Comparison of ENCODE assay signal across 9 mouse cellular contexts in genomic region chr16:37790008-37790780, GRCm38 (mm10). TPM values are rescaled to one million over a fixed set of nuclear protein-coding genes. Genes with fewer than 3 reads are reported as not detected.
DNase-seq lines count a peak whose midpoint lies in the region; ATAC-seq and TF ChIP-seq lines count a peak whose summit lies in the region.
"Had no signal": no experiment of that assay in that cellular context is flagged by ENCODE, and none has a peak within 500 bp of the region (broad histone marks: within the 10 kb centered on the region; RNA-seq: fewer than 3 reads in every experiment).

No protein-coding gene starts in this region.

- no peak overlapping the region for H3K9ac ChIP-seq in liver, embryonic 12.5 days
- no peak overlapping the region for H3K9ac ChIP-seq in midbrain, postnatal 0 days (replicated peaks; ENCODE audit: low read length, poor library complexity, severe bottlenecking)

- peak overlapping the region; percentile 33 for H3K4me3 ChIP-seq in megakaryocyte, embryonic 14.5 days (replicated peaks)
- H3K4me3 ChIP-seq in liver, embryonic 12.5 days: no peak overlapping the region
- H3K4me3 ChIP-seq in midbrain, postnatal 0 days (ENCODE audit: low read depth, low read length): no peak overlapping the region

- 39% methylated on average over 12 of the region's 12 CpGs for WGBS in liver, embryonic 12.5 days (ENCODE audit: insufficient replicate concordance)
- WGBS in midbrain, postnatal 0 days: 78% methylated on average over 12 of the region's 12 CpGs

- DNase-seq in heart, adult 18-20 months: peak; percentile 71 to 78
- no peak for DNase-seq in heart, postnatal 4 days
- DNase-seq in fibroblast of lung, adult 2 months (ENCODE audit: low read depth): peak; percentile 91
- no peak for DNase-seq in midbrain, postnatal 0 days (ENCODE audit: low spot score)
- DNase-seq in MN1 (ENCODE audit: low spot score): no peak
- DNase-seq: gastrocnemius, postnatal 14 days had no signal

- H3K4me1 ChIP-seq in megakaryocyte, embryonic 14.5 days: peaks cover 38% of the 10 kb centered on the region
- peaks cover 27% of the 10 kb centered on the region for H3K4me1 ChIP-seq in liver, embryonic 12.5 days
- H3K4me1 ChIP-seq in midbrain, postnatal 0 days (ENCODE audit: insufficient read depth, low read length): peaks cover 11% of the 10 kb centered on the region

- H3K27ac ChIP-seq in liver, embryonic 12.5 days: no peak overlapping the region
- no peak overlapping the region for H3K27ac ChIP-seq in midbrain, postnatal 0 days (ENCODE audit: low read depth, low read length)

- no peaks in the 10 kb centered on the region for H3K36me3 ChIP-seq in megakaryocyte, embryonic 14.5 days (replicated peaks; ENCODE audit: low read length)
- 0 out of 2 replicates have a peak, but pooled peaks cover 5% of the 10 kb centered on the region for H3K36me3 ChIP-seq in liver, embryonic 12.5 days
- no peaks in the 10 kb centered on the region for H3K36me3 ChIP-seq in midbrain, postnatal 0 days (ENCODE audit: insufficient read depth, low read length)

- peak overlapping the region; percentile 22; the same call in 1 of the 2 replicates for H3K4me2 ChIP-seq in liver, embryonic 12.5 days
- H3K4me2 ChIP-seq in midbrain, postnatal 0 days (ENCODE audit: low read depth, low read length, poor library complexity, severe bottlenecking): no peak overlapping the region

- H3K9me3 ChIP-seq in megakaryocyte, embryonic 14.5 days: 0 out of 2 replicates have a peak, but pooled peaks cover 4% of the 10 kb centered on the region
- no peaks in the 10 kb centered on the region for H3K9me3 ChIP-seq in liver, embryonic 12.5 days (replicated peaks)
- H3K9me3 ChIP-seq in midbrain, postnatal 0 days (ENCODE audit: low read length): no peaks in the 10 kb centered on the region

- peaks cover 26% of the 10 kb centered on the region for H3K27me3 ChIP-seq in megakaryocyte, embryonic 14.5 days (replicated peaks)
- H3K27me3 ChIP-seq in liver, embryonic 12.5 days (replicated peaks): no peaks in the 10 kb centered on the region
- no peaks in the 10 kb centered on the region for H3K27me3 ChIP-seq in midbrain, postnatal 0 days (ENCODE audit: insufficient read depth, low read length)

- ATAC-seq in megakaryocyte, adult 5-6 weeks (ENCODE audit: poor library complexity, severe bottlenecking): no peak
- ATAC-seq in liver, embryonic 12.5 days: 0 out of 2 replicates have a peak, but pooled peaks have one; percentile 37
- no peak for ATAC-seq in midbrain, postnatal 0 days (ENCODE audit: low FRiP score)

- TF ChIP-seq CTCF in midbrain, postnatal 0 days (IDR thresholded peaks at IDR 0.05): no peak

RNA-seq across cellular contexts. Expression of gene Fstl1, which starts 13.5 kb away (rescaled TPM):
- total RNA-seq in heart, adult 18-20 months (2021): 10 to 100 TPM; 41.3 to 41.9 TPM
- 100 to 1,000 TPM; 457 to 460 TPM for total RNA-seq in heart, postnatal 4 days (2021)
- not detected in 2 replicates for polyA plus RNA-seq in megakaryocyte, embryonic 14.5 days (2012; ENCODE audit: insufficient read depth, low replicate concordance)
- total RNA-seq in megakaryocyte, adult 5-6 weeks (2015): 0.16 and 1.1 TPM in 2 replicates
- 0.44 and 0.89 TPM in 2 replicates for total RNA-seq in megakaryocyte, adult 5-6 weeks (2017)
- polyA plus RNA-seq in liver, embryonic 12.5 days (2016; fragmentation: Nextera tagmentation; extraction: Ambion mirVana): 44.7 and 54.2 TPM in 2 replicates
- total RNA-seq in midbrain, postnatal 0 days (2014; rRNA removed): 51.6 and 72.1 TPM in 2 replicates
- 56.3 and 58.8 TPM in 2 replicates for polyA plus RNA-seq in midbrain, postnatal 0 days (2015; fragmentation: Nextera tagmentation; extraction: Ambion mirVana)

Comparison
In these comparisons a context has a peak if more than half of its experiments do, and no peak if none do; other contexts are left out.
1. DNase-seq: peak in heart, adult 18-20 months (2 of 2) and fibroblast of lung, adult 2 months (single experiment); none in heart, postnatal 4 days (single experiment), midbrain, postnatal 0 days (single experiment) and MN1 (single experiment).
2. RNA of gene Fstl1, which starts 13.5 kb away (total RNA-seq): 457 to 460 TPM in heart, postnatal 4 days, 51.6 to 72.1 TPM in midbrain, postnatal 0 days and 41.3 to 41.9 TPM in heart, adult 18-20 months; 0.16 to 1.1 TPM in megakaryocyte, adult 5-6 weeks; every median in the first group is over 10 times any median in the second.